Mouse (Mus musculus): Measurements from ENCODE around the gene Barx2.

DNA sequence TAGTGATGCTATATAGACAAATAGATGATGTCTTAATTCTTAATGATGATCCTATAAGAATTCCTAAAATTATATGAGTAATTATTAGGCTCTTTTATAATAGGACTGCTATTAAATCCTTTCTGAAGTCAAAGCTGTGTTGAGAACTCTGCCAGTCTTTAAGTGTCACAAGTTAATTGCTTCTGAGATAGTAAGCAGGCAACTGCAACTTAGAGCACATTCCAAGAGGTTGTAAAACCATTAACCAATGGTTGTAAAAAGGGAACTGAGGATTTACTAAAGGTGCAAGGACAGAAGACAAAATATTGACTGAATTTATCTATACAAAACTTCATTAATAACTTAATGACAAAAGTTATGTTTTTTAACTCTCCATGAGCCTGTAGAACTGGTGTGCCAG is 44.9 kb upstream of the Barx2 start:
- TF ChIP-seq CTCF (IDR thresholded peaks at IDR 0.05; ENCODE audit: borderline replicate concordance, insufficient read depth, low read depth, low read length) (no peak), POLR2A (IDR thresholded peaks at IDR 0.05; ENCODE audit: borderline replicate concordance, insufficient read depth, low read length) (no peak)
